Mouse (Mus musculus): Measurements from ENCODE around the gene 2410004B18Rik.
"Not testable (repeated sequence)": the region's sequence is repeated elsewhere in the genome, so short reads cannot be mapped to it uniquely, and the experiment has no call there.

The 2410004B18Rik gene

DNA sequence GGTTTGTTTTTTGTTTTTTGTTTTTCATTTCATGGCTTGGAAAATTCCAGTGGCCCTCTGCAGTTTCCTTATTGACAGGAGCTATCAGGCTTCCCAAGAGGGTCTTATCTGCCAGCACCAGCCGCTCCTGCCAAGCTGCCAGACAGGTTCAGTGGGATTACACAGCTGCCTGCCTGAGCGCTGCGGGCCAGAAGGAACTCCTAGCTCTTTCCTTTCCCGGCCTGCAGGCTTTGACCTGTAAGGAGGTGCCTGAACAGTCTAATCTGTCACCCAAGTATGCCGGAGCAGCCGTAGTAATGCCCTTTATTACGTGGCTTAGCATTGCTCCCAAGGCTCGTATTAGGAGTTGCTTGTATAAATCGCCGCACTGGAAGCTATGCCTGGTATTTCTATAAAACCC, 26.7 kb downstream of the 2410004B18Rik start:
- peak; percentile 37 for DNase-seq (ENCODE audit: low read depth, low spot score)

DNA sequence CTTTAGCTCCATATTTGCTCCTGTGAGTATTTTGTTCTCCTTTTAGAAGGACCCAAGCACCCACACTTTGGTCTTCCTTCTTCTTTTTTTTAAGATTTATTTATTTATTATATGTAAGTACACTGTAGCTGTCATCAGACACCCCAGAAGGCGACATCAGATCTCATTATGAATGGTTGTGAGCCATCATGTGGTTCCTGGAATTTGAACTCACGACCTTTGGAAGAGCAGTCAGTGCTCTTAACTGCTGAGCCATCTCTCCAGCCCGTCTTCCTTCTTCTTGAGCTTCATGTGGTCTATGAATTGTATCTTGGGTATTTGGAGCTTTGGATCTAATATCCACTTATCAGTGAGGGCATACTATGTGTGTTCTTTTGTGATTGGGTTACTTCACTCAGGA, 27.8 kb downstream of the 2410004B18Rik start:
- not testable (repeated sequence) for DNase-seq (ENCODE audit: low read depth, low spot score)

DNA sequence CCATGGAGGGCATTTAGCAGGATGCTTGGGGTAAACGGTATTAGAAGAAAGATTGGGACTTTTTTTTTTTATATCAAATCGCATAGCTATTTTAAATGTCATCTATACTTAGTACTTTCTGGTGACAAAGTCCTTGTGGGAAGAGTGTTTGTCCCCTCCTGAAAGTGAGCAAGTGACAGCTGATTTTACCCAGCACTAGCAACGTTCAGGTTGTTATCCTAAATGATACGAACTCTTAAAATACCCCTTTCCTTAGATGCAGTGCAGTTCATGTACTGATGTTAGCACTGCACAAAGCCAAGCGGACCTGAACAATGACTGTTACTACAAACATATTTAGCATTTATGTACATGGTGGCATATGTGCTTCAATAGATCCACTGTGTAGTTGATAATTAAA, 29.0 kb downstream of the 2410004B18Rik start:
- no peak for DNase-seq (ENCODE audit: low read depth, low spot score)

- DNase-seq (ENCODE audit: low read depth, low spot score), result no peak
These were observed 31.3 kb downstream of the 2410004B18Rik start for GRCm38 (mm10) chr3:145969031-145969501.

- DNase-seq (ENCODE audit: low read depth, low spot score), result no peak
These were observed 33.7 kb downstream of the 2410004B18Rik start for GRCm38 (mm10) chr3:145971501-145971900.

GRCm38 (mm10) chr3:145974986-145975385, 37.2 kb downstream of the 2410004B18Rik start:
- no peak for DNase-seq (ENCODE audit: low read depth, low spot score)

DNA sequence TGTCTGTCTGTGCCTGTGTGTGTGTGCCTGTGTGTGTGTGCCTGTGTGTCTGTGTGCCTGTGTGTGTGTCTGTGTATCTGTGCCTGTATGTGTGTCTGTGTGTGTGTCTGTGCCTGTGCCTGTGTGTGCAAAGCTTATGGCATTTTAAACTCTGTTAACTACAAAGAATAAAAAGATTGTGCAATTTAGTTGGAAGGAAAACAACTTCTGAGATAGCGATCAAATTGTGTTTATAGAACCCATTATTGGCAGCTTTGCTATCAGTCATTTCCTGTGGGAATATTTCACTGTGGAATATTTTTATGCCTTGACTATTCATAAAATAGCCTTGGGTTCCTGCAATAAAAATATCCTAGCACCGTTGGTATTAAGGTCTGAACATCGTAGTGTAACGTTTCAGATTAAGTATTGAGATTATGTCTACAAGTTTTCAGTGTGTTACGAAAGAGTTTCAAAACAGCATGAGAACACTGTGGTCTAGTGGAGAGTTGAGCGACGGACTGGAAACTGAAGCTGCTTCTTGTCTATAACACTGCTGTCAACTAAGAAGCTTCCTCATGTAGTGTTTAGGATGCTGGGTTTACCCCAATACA, 47.6 kb downstream of the 2410004B18Rik start:
- DNase-seq (ENCODE audit: low read depth, low spot score), result no peak

GRCm38 (mm10) chr3:145986317-145987001, 48.6 kb downstream of the 2410004B18Rik start:
- no peak for DNase-seq (ENCODE audit: low read depth, low spot score)

DNA sequence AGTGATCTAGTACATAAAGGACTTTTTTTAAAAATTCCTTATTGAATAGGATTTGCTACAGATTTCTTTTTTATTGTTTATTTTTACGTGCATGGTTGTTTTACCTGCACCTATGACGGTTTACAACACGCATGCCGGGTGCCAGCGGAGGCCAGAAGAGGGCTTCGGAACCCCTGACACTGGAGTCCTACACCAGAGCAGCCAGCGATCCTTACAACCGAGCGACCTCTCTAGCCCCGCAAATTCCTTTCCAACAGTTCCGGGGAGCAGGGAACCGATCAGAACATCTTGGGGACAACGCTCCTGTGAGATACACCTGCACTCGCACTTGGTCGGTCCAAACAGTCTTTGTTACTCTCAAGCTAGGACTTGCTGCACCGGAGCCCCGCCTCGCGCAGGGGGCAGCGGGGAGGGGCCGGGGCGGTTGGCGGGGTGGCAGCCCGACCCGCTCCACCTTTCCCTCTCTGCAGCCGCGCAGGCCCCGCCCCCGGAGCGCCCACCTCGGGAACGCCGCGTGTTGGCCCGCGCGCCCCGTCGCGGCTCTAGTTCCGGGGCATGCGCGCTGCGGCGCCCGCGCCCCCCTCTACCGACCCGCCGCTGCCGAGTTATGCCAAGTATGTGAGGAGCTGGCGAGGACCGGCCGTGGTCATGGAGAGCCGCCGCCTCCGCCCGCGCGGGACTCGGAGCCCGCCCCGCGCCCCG, 49.6 kb downstream of the 2410004B18Rik start, which contains the start of gene Syde2:
TSS of gene Syde2 (plus strand) at position 603 of the 702 bp plus-strand sequence.
- peak; percentile 70 for DNase-seq (ENCODE audit: low read depth, low spot score)

GRCm38 (mm10) chr3:145987970-145988683, 50.3 kb downstream of the 2410004B18Rik start:
- peak; percentile 29 for DNase-seq (ENCODE audit: low read depth, low spot score)

- no peak for DNase-seq (ENCODE audit: low read depth, low spot score)
These were observed 51.1 kb downstream of the 2410004B18Rik start for GRCm38 (mm10) chr3:145988684-145989575.

- DNase-seq (ENCODE audit: low read depth, low spot score), result no peak
These were observed 51.8 kb downstream of the 2410004B18Rik start for GRCm38 (mm10) chr3:145989576-145990081.

- no peak for DNase-seq (ENCODE audit: low read depth, low spot score)
These were observed 53.3 kb downstream of the 2410004B18Rik start for GRCm38 (mm10) chr3:145991130-145991529.

GRCm38 (mm10) chr3:145991976-145992730, 54.3 kb downstream of the 2410004B18Rik start:
- DNase-seq (ENCODE audit: low read depth, low spot score), result no peak

- no peak for DNase-seq (ENCODE audit: low read depth, low spot score)
These were observed 55.0 kb downstream of the 2410004B18Rik start for GRCm38 (mm10) chr3:145992796-145993195.

DNA sequence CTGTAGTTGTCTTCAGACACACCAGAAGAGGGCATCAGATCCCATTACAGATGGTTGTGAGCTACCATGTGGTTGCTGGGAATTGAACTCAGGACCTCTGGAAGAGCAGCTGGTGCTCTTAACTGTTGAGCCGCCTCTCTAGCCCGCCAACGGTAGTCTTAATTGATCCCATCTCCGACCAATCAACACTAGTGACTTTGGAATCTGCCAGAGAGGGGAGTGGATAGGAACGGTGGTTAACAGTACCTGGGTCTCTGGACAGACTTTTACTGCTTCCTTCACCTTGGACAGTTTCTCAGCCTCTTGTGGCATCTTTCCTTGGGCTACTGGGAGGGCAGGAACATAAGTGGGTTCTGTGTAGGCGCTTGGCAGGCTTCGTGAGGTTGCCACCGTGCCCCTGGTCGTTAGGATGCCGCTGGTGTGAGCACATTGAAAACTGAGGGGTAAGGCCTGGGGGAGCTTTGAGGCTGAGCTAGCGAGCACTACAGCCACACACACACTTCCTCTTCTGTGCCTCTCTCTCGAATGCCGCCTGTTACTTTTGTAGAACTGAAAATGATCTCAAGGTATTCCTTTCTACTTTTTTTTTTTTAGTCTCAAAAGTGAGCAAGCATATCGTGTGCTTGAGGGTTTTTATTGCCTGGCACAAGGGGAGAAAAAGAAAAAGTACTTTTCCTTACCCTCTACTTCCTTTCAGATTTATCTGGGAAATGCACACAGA, 55.8 kb downstream of the 2410004B18Rik start:
- no peak for DNase-seq (ENCODE audit: low read depth, low spot score)

All from embryo, embryonic 11.5 days (tissue).